Mouse (Mus musculus) hindbrain, embryonic 13.5 days (tissue): ENCODE results near the gene Zfp987. TPM values are rescaled to one million over a fixed set of nuclear protein-coding genes. Genes with fewer than 3 reads are reported as not detected.
A peak's percentile ranks its signal among the peaks of the same experiment; 100 is the strongest.
"Not testable (repeated sequence)": the region's sequence is repeated elsewhere in the genome, so short reads cannot be mapped to it uniquely, and the experiment has no call there.

Source experiments
- ATAC-seq: fragments of 200-750 bp; cut with Nextera tagmentation; 2 replicates; pipeline ENCODE4 v1.8.0; 2017; ENCODE audit warnings: moderate TSS enrichment; ENCODE audit not compliant: low FRiP score
- H3K27ac ChIP-seq: fragments of 300-500 bp; sonication (generic); 2 replicates; pipeline ENCODE4 v1.5.1; 2015; ENCODE audit warnings: inconsistent platforms, mild to moderate bottlenecking, moderate library complexity
- H3K27me3 ChIP-seq: fragments of 300-500 bp; sonication (generic); 2 replicates; pipeline ENCODE4 v1.6.1; 2015; ENCODE audit warnings: mild to moderate bottlenecking, inconsistent platforms
- H3K36me3 ChIP-seq: fragments of 300-500 bp; sonication (generic); 2 replicates; pipeline ENCODE4 v1.6.1; 2015; ENCODE audit warnings: mild to moderate bottlenecking, inconsistent platforms
- H3K4me1 ChIP-seq: fragments of 300-500 bp; sonication (generic); replicated peaks from 2 replicates; pipeline ENCODE4 v1.6.1; 2015; ENCODE audit warnings: inconsistent platforms
- H3K4me2 ChIP-seq: fragments of 300-500 bp; sonication (generic); 2 replicates; pipeline ENCODE4 v1.6.1; 2015; ENCODE audit warnings: inconsistent platforms, mild to moderate bottlenecking, moderate library complexity
- H3K4me3 ChIP-seq: fragments of 300-500 bp; sonication (generic); 2 replicates; pipeline ENCODE4 v1.5.1; 2015; ENCODE audit warnings: mild to moderate bottlenecking, inconsistent platforms
- H3K9ac ChIP-seq: fragments of 300-500 bp; sonication (generic); 2 replicates; pipeline ENCODE4 v1.6.1; 2015; ENCODE audit warnings: mild to moderate bottlenecking, inconsistent platforms
- H3K9me3 ChIP-seq: fragments of 300-500 bp; sonication (generic); 2 replicates; pipeline ENCODE4 v1.6.1; 2016; ENCODE audit warnings: inconsistent platforms
- WGBS: fragments of 180-500 bp; shearing (Covaris S2); methylation state at CpG from one replicate; pipeline ENCODE4 v1.1.7; 2015; 5-methylcytosine and 5-hydroxymethylcytosine counted together
- polyA plus RNA-seq: library from polyadenylated mRNA; unstranded; fragments of >200 nt; fragmentation: Nextera tagmentation; extraction: Ambion mirVana; gene quantifications from 2 replicates; pipeline ENCODE4 v1.2.1, GENCODE M21; 2015

The Zfp987 gene
- 0.06 and 0.08 TPM in 2 replicates for polyA plus RNA-seq

- 86% methylated on average over 3 of the region's 3 CpGs for WGBS
- H3K27ac ChIP-seq, H3K4me3 ChIP-seq, H3K9ac ChIP-seq, ATAC-seq, H3K4me1 ChIP-seq, H3K36me3 ChIP-seq, H3K9me3 ChIP-seq, H3K4me2 ChIP-seq, H3K27me3 ChIP-seq: not testable (repeated sequence)
Measured at GRCm38 (mm10) chr4:146096998-146097397, at the start of gene Zfp987. Gene Zfp987 (plus strand): TSS chr4:146097298.

- H3K27ac ChIP-seq, ATAC-seq, H3K36me3 ChIP-seq, H3K4me2 ChIP-seq, H3K4me3 ChIP-seq, H3K4me1 ChIP-seq, H3K9ac ChIP-seq, H3K27me3 ChIP-seq: not testable (repeated sequence)
- peaks cover 47% of the 10 kb centered on the region for H3K9me3 ChIP-seq
- 88% methylated on average over 1 of the region's 1 CpGs for WGBS
Measured at GRCm38 (mm10) chr4:146052536-146052935, 44.6 kb upstream of the Zfp987 start.

GRCm38 (mm10) chr4:146053445-146053844, 43.7 kb upstream of the Zfp987 start:
- H3K4me2 ChIP-seq, H3K27ac ChIP-seq, H3K36me3 ChIP-seq, ATAC-seq, H3K9ac ChIP-seq, H3K27me3 ChIP-seq, H3K4me1 ChIP-seq, H3K4me3 ChIP-seq: not testable (repeated sequence)
- H3K9me3 ChIP-seq: peaks cover 51% of the 10 kb centered on the region
- WGBS: 87% methylated on average over 2 of the region's 2 CpGs

- Histone ChIP-seq H3K27ac (no peak overlapping the region), H3K4me2 (no peak overlapping the region), H3K27me3 (no peaks in the 10 kb centered on the region), H3K9ac (no peak overlapping the region), H3K4me3 (no peak overlapping the region), H3K4me1 (no peaks in the 10 kb centered on the region), H3K9me3 (peaks cover 68% of the 10 kb centered on the region), H3K36me3 (peaks cover 4% of the 10 kb centered on the region; the same call in 1 of the 2 replicates)
- no peak for ATAC-seq
- 77% methylated on average over 2 of the region's 2 CpGs for WGBS
Measured at GRCm38 (mm10) chr4:146055335-146055734, 41.8 kb upstream of the Zfp987 start.

GRCm38 (mm10) chr4:146058646-146059045, 38.5 kb upstream of the Zfp987 start:
- H3K4me1 ChIP-seq, H3K4me3 ChIP-seq, H3K36me3 ChIP-seq, H3K4me2 ChIP-seq, ATAC-seq, H3K27ac ChIP-seq, H3K27me3 ChIP-seq, H3K9ac ChIP-seq: not testable (repeated sequence)
- 91% methylated on average over 12 of the region's 12 CpGs for WGBS
- H3K9me3 ChIP-seq: peaks cover 67% of the 10 kb centered on the region

GRCm38 (mm10) chr4:146059078-146059477, 38.0 kb upstream of the Zfp987 start:
- 91% methylated on average over 4 of the region's 4 CpGs for WGBS
- not testable (repeated sequence) for ATAC-seq, H3K4me1 ChIP-seq, H3K36me3 ChIP-seq, H3K27ac ChIP-seq, H3K9ac ChIP-seq, H3K27me3 ChIP-seq, H3K4me2 ChIP-seq, H3K4me3 ChIP-seq
- peaks cover 67% of the 10 kb centered on the region for H3K9me3 ChIP-seq

- not testable (repeated sequence) for H3K27me3 ChIP-seq, H3K4me2 ChIP-seq, H3K36me3 ChIP-seq, H3K9ac ChIP-seq, ATAC-seq, H3K4me3 ChIP-seq, H3K27ac ChIP-seq, H3K4me1 ChIP-seq
- WGBS: 93% methylated on average over 25 of the region's 26 CpGs
- peaks cover 63% of the 10 kb centered on the region for H3K9me3 ChIP-seq
Measured at GRCm38 (mm10) chr4:146059974-146060693, 37.0 kb upstream of the Zfp987 start.

GRCm38 (mm10) chr4:146061082-146061481, 36.0 kb upstream of the Zfp987 start:
- peaks cover 59% of the 10 kb centered on the region for H3K9me3 ChIP-seq
- H3K4me3 ChIP-seq, ATAC-seq, H3K27me3 ChIP-seq, H3K9ac ChIP-seq, H3K4me2 ChIP-seq, H3K4me1 ChIP-seq, H3K27ac ChIP-seq, H3K36me3 ChIP-seq: not testable (repeated sequence)
- whole genome bisulfite sequencing: 96% methylated on average over 11 of the region's 11 CpGs

GRCm38 (mm10) chr4:146062021-146062420, 35.1 kb upstream of the Zfp987 start:
- H3K4me2 ChIP-seq, H3K36me3 ChIP-seq, H3K27me3 ChIP-seq, H3K9ac ChIP-seq, H3K27ac ChIP-seq, H3K4me3 ChIP-seq, ATAC-seq, H3K4me1 ChIP-seq: not testable (repeated sequence)
- 94% methylated on average over 12 of the region's 12 CpGs for WGBS
- H3K9me3 ChIP-seq: peaks cover 57% of the 10 kb centered on the region

GRCm38 (mm10) chr4:146063001-146063400, 34.1 kb upstream of the Zfp987 start:
- not testable (repeated sequence) for H3K4me1 ChIP-seq, H3K36me3 ChIP-seq, H3K4me3 ChIP-seq, H3K27me3 ChIP-seq, ATAC-seq, H3K27ac ChIP-seq, H3K9ac ChIP-seq, H3K4me2 ChIP-seq
- WGBS: 77% methylated on average over 6 of the region's 6 CpGs
- H3K9me3 ChIP-seq: peaks cover 60% of the 10 kb centered on the region

GRCm38 (mm10) chr4:146063621-146064020, 33.5 kb upstream of the Zfp987 start:
- not testable (repeated sequence) for H3K4me3 ChIP-seq, ATAC-seq

GRCm38 (mm10) chr4:146064807-146065206, 32.3 kb upstream of the Zfp987 start:
- not testable (repeated sequence) for H3K4me2 ChIP-seq, H3K4me3 ChIP-seq, H3K27me3 ChIP-seq, H3K9ac ChIP-seq, H3K4me1 ChIP-seq, H3K27ac ChIP-seq, H3K36me3 ChIP-seq, ATAC-seq
- WGBS: 82% methylated on average over 5 of the region's 5 CpGs
- H3K9me3 ChIP-seq: peaks cover 48% of the 10 kb centered on the region

More at GRCm38 (mm10) chr4:146063621-146064020, 33.5 kb upstream of the Zfp987 start:
- WGBS: 90% methylated on average over 15 of the region's 15 CpGs
- H3K36me3 ChIP-seq, H3K4me1 ChIP-seq, H3K27ac ChIP-seq, H3K9ac ChIP-seq, H3K27me3 ChIP-seq, H3K4me2 ChIP-seq: not testable (repeated sequence)
- H3K9me3 ChIP-seq: peaks cover 59% of the 10 kb centered on the region

- not testable (repeated sequence) for H3K4me1 ChIP-seq, H3K27me3 ChIP-seq, H3K36me3 ChIP-seq, H3K9ac ChIP-seq, H3K27ac ChIP-seq, ATAC-seq
- peak overlapping the region; percentile 43 for H3K4me2 ChIP-seq
- H3K9me3 ChIP-seq: peaks cover 33% of the 10 kb centered on the region
- peak overlapping the region; percentile 29 for H3K4me3 ChIP-seq
- WGBS: 34% methylated on average over 44 of the region's 45 CpGs
Measured at GRCm38 (mm10) chr4:146066932-146067580, 30.0 kb upstream of the Zfp987 start.
